Mouse (Mus musculus): ENCODE measurements around the gene Slc35a5. TPM values are rescaled to one million over a fixed set of nuclear protein-coding genes. Genes with fewer than 3 reads are reported as not detected.

Slc35a5 gene
- total and polyA plus RNA-seq, 2 experiments from 2014 or later = 29.4 to 34.7 TPM

GRCm38 (mm10) chr16:45090005-45090404, 68.5 kb downstream of the Slc35a5 start:
- Histone ChIP-seq H3K27ac (ENCODE audit: low read depth, low read length) (no peak overlapping the region), H3K36me3 (ENCODE audit: insufficient read depth) (no peaks in the 10 kb centered on the region), H3K9ac (no peak overlapping the region), H3K27me3 (ENCODE audit: insufficient read depth, low read length) (no peaks in the 10 kb centered on the region), H3K4me2 (ENCODE audit: low read depth) (no peak overlapping the region), H3K4me1 (ENCODE audit: insufficient read depth) (no peaks in the 10 kb centered on the region), H3K9me3 (ENCODE audit: low read length) (no peaks in the 10 kb centered on the region), H3K4me3 (ENCODE audit: low read depth, low read length) (no peak overlapping the region)
- TF ChIP-seq CTCF (IDR thresholded peaks at IDR 0.05; ENCODE audit: low read depth) = peak; percentile 83
- peak; percentile 84 for ATAC-seq
- peak; percentile 80 for DNase-seq
- WGBS = 11% methylated on average over 10 of the region's 10 CpGs

Other genes with a start within 250 kb of the Slc35a5 start
- not detected in 2 replicates for gene Cd200r3, start 215.0 kb downstream of the Slc35a5 start, total RNA-seq (2014; rRNA removed)
- 0.16 and 0.20 TPM in 2 replicates for gene Cd200r3, start 215.0 kb downstream of the Slc35a5 start, polyA plus RNA-seq (2015; fragmentation: Nextera tagmentation; extraction: Ambion mirVana)
- 11.5 and 15.9 TPM in 2 replicates for gene Ccdc80, start 65.3 kb downstream of the Slc35a5 start, total RNA-seq (2014; rRNA removed)
- gene Ccdc80, start 65.3 kb downstream of the Slc35a5 start, polyA plus RNA-seq (2015; fragmentation: Nextera tagmentation; extraction: Ambion mirVana) = 19.5 and 22.4 TPM in 2 replicates
- 24.9 and 27.3 TPM in 2 replicates for gene Atg3, start 79 bp upstream of the Slc35a5 start, total RNA-seq (2014; rRNA removed)
- gene Atg3, start 79 bp upstream of the Slc35a5 start, polyA plus RNA-seq (2015; fragmentation: Nextera tagmentation; extraction: Ambion mirVana) = 52.2 and 54.9 TPM in 2 replicates
- 0.15 and 0.81 TPM in 2 replicates for gene Btla, start 65.6 kb upstream of the Slc35a5 start, total RNA-seq (2014; rRNA removed)
- gene Btla, start 65.6 kb upstream of the Slc35a5 start, polyA plus RNA-seq (2015; fragmentation: Nextera tagmentation; extraction: Ambion mirVana) = 0.13 and 0.21 TPM in 2 replicates